Mouse (Mus musculus): ENCODE measurements around the gene 5730522E02Rik. TPM values are rescaled to one million over a fixed set of nuclear protein-coding genes. Genes with fewer than 3 reads are reported as not detected.

5730522E02Rik gene
- total and polyA plus RNA-seq, 3 experiments, result not detected

- H3K9ac ChIP-seq (ENCODE audit: control insufficient read depth, low read depth, low read length, poor library complexity, severe bottlenecking), result no peak overlapping the region
- no peaks in the 10 kb centered on the region for H3K9me3 ChIP-seq (replicated peaks; ENCODE audit: insufficient read depth, low read length)
- TF ChIP-seq HCFC1 (IDR thresholded peaks at IDR 0.05; ENCODE audit: low read depth, low read length) (no peak), CHD1 (IDR thresholded peaks at IDR 0.05; ENCODE audit: low read depth, low read length) (no peak), EP300 (IDR thresholded peaks at IDR 0.05; ENCODE audit: low read depth in 1 of 2, low read length in 2 of 2) (no peak), JUND (IDR thresholded peaks at IDR 0.05; ENCODE audit: low read depth, low read length) (no peak), ZKSCAN1 (IDR thresholded peaks at IDR 0.05; ENCODE audit: low read depth, low read length) (no peak), ZMIZ1 (IDR thresholded peaks at IDR 0.05; ENCODE audit: low read depth, low read length) (no peak), TAL1 (IDR thresholded peaks at IDR 0.05; ENCODE audit: low read length) (no peak), GABPA (IDR thresholded peaks at IDR 0.05; ENCODE audit: low read depth, low read length) (no peak), POLR2A (IDR thresholded peaks at IDR 0.05; ENCODE audit: control insufficient read depth in 1 of 2, insufficient read depth in 1 of 2, low read depth in 1 of 2, low read length in 2 of 2, poor library complexity in 1 of 2) (no peak), KAT2A (conservative IDR thresholded peaks at IDR 0.05; ENCODE audit: low read depth, low read length) (no peak), MXI1 (IDR thresholded peaks at IDR 0.05; ENCODE audit: low read depth, low read length) (no peak), SMC3 (IDR thresholded peaks at IDR 0.05; ENCODE audit: low read depth, low read length) (no peak), RAD21 (IDR thresholded peaks at IDR 0.05; ENCODE audit: low read depth, low read length) (no peak), CTCF (IDR thresholded peaks at IDR 0.05 in 2 of 3, conservative IDR thresholded peaks at IDR 0.05 in 1 of 3; ENCODE audit: control insufficient read depth in 1 of 3, insufficient read depth in 1 of 3, low read depth in 2 of 3, low read length in 3 of 3, poor library complexity in 1 of 3, severe bottlenecking in 1 of 3) (no peak), USF1 (IDR thresholded peaks at IDR 0.05; ENCODE audit: low read depth, low read length) (no peak), MAFK (IDR thresholded peaks at IDR 0.05; ENCODE audit: borderline replicate concordance, low read depth, low read length) (no peak), USF2 (IDR thresholded peaks at IDR 0.05; ENCODE audit: borderline replicate concordance in 1 of 2, insufficient read depth in 1 of 2, low read depth in 1 of 2, low read length in 2 of 2) (no peak), TBP (IDR thresholded peaks at IDR 0.05; ENCODE audit: low read depth, low read length) (no peak), MAZ (IDR thresholded peaks at IDR 0.05; ENCODE audit: low read depth, low read length) (no peak), ZNF384 (IDR thresholded peaks at IDR 0.05; ENCODE audit: low read depth, low read length) (no peak)
- no peak for DNase-seq (ENCODE audit: low read depth, low spot score)
- H3K4me3 ChIP-seq (ENCODE audit: control insufficient read depth in 1 of 2, insufficient read depth in 1 of 2, low read depth in 2 of 2, low read length in 2 of 2), result no peak overlapping the region
- no peak overlapping the region for H3K27ac ChIP-seq (ENCODE audit: control insufficient read depth, low read depth, low read length)
- H3K27me3 ChIP-seq (ENCODE audit: control insufficient read depth in 1 of 2, insufficient read depth in 2 of 2, low read length in 2 of 2), result no peaks in the 10 kb centered on the region; a peak in 1 of 4 replicates
- H3K79me2 ChIP-seq (ENCODE audit: control insufficient read depth, insufficient read depth, low read length, poor library complexity), result no peaks in the 10 kb centered on the region
- H3K4me1 ChIP-seq (ENCODE audit: control insufficient read depth in 1 of 2, insufficient read depth in 2 of 2, low read length in 2 of 2), result no peaks in the 10 kb centered on the region
- H3K36me3 ChIP-seq (ENCODE audit: control insufficient read depth in 1 of 2, insufficient read depth in 2 of 2, low read length in 2 of 2), result no peaks in the 10 kb centered on the region
These were observed 105.9 kb downstream of the 5730522E02Rik start for GRCm38 (mm10) chr11:26104680-26105079.

DNA sequence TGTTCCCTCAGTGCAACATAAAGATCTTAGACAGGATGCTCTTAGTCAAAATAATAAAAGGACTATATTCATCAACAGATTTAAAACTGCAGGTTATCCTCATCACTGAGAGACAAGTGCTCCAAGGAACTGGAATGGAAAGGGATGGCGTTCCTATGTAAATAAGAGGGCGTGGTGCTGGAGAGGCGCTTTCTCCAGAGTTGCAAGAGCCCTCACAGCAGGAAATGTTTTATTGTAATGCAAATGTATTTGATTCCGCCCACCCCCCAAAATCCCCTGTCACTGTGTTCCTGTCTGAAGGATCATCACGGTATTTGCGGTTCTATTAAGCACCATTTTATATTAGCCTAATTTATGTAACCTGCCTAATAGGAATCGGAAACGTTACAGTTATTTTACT, 106.9 kb downstream of the 5730522E02Rik start:
- no peaks in the 10 kb centered on the region for H3K4me1 ChIP-seq (ENCODE audit: control insufficient read depth in 1 of 2, insufficient read depth in 2 of 2, low read length in 2 of 2)
- no peak for DNase-seq (ENCODE audit: low read depth, low spot score)
- H3K27ac ChIP-seq (ENCODE audit: control insufficient read depth, low read depth, low read length), result no peak overlapping the region
- no peak for TF ChIP-seq CHD1 (IDR thresholded peaks at IDR 0.05; ENCODE audit: low read depth, low read length)
- TF ChIP-seq GABPA (IDR thresholded peaks at IDR 0.05; ENCODE audit: low read depth, low read length), result no peak
- H3K9me3 ChIP-seq (replicated peaks; ENCODE audit: insufficient read depth, low read length), result no peaks in the 10 kb centered on the region
- H3K79me2 ChIP-seq (ENCODE audit: control insufficient read depth, insufficient read depth, low read length, poor library complexity), result no peaks in the 10 kb centered on the region
- no peak overlapping the region for H3K9ac ChIP-seq (ENCODE audit: control insufficient read depth, low read depth, low read length, poor library complexity, severe bottlenecking)
- no peaks in the 10 kb centered on the region; a peak in 1 of 4 replicates for H3K27me3 ChIP-seq (ENCODE audit: control insufficient read depth in 1 of 2, insufficient read depth in 2 of 2, low read length in 2 of 2)
- H3K4me3 ChIP-seq (ENCODE audit: control insufficient read depth in 1 of 2, insufficient read depth in 1 of 2, low read depth in 2 of 2, low read length in 2 of 2), result no peak overlapping the region
- no peaks in the 10 kb centered on the region for H3K36me3 ChIP-seq (ENCODE audit: control insufficient read depth in 1 of 2, insufficient read depth in 2 of 2, low read length in 2 of 2)

Data from MEL (cell line).